Mouse (Mus musculus): ENCODE measurements at regions not wholly inside any gene's neighbourhood (a gene's known extent, or its start where the extent isn't known, plus 50 kb on each side); places are given as distances from the start of the nearest gene placed in this dataset.

GRCm38 (mm10) chr1:181291966-181292365 is 60.5 kb upstream of the Cnih3 start:
- TF ChIP-seq TAL1 (IDR thresholded peaks at IDR 0.05; ENCODE audit: low read length) (no peak), GATA1 (IDR thresholded peaks at IDR 0.05; ENCODE audit: low read length) (no peak)

Measured in erythroblast, embryonic 14.5 days (primary cell).